Mouse (Mus musculus) Muller cell, postnatal 12 days (primary cell): Measurements from ENCODE around the gene R3hdm2.

Source experiments
- DNase-seq: peaks from one replicate; pipeline ENCODE4 v3.0.0-alpha.2; 2015; ENCODE audit errors: inconsistent ontology term

Gene R3hdm2

GRCm38 (mm10) chr10:127353909-127354895 lies 25.9 kb upstream of the R3hdm2 start, which contains the start of gene Inhbe:
Gene Inhbe, minus strand, starts transcription at chr10:127354411.
- no peak for DNase-seq

- DNase-seq, result no peak
These were observed 24.8 kb upstream of the R3hdm2 start for GRCm38 (mm10) chr10:127355336-127355735.

- DNase-seq, result no peak
These were observed 19.4 kb upstream of the R3hdm2 start for GRCm38 (mm10) chr10:127360714-127361113.

- no peak for DNase-seq
These were observed 13.0 kb upstream of the R3hdm2 start for GRCm38 (mm10) chr10:127367116-127367515.

GRCm38 (mm10) chr10:127368273-127368672 lies 11.9 kb upstream of the R3hdm2 start:
- no peak for DNase-seq

- no peak for DNase-seq
These were observed 10.0 kb upstream of the R3hdm2 start, which contains the start of gene Inhbc for GRCm38 (mm10) chr10:127369834-127370820. Gene Inhbc, minus strand, starts transcription at chr10:127370431.

- DNase-seq, result no peak
These were observed 9.1 kb upstream of the R3hdm2 start for GRCm38 (mm10) chr10:127371023-127371422.

GRCm38 (mm10) chr10:127377700-127378099 lies 2.4 kb upstream of the R3hdm2 start:
- no peak for DNase-seq

GRCm38 (mm10) chr10:127379654-127380053 lies 473 bp upstream of the R3hdm2 start:
- no peak for DNase-seq

- DNase-seq, result peak; percentile 85
These were observed 928 bp downstream of the R3hdm2 start for GRCm38 (mm10) chr10:127380767-127381742.

GRCm38 (mm10) chr10:127381743-127382134 lies 1.6 kb downstream of the R3hdm2 start:
- no peak for DNase-seq

GRCm38 (mm10) chr10:127391774-127392173 lies 11.6 kb downstream of the R3hdm2 start:
- DNase-seq, result no peak

GRCm38 (mm10) chr10:127404701-127405100 lies 24.6 kb downstream of the R3hdm2 start:
- no peak for DNase-seq

GRCm38 (mm10) chr10:127407391-127407790 lies 27.3 kb downstream of the R3hdm2 start:
- DNase-seq, result no peak

GRCm38 (mm10) chr10:127412101-127412500 lies 32.0 kb downstream of the R3hdm2 start:
- no peak for DNase-seq

GRCm38 (mm10) chr10:127412776-127413175 lies 32.6 kb downstream of the R3hdm2 start:
- no peak for DNase-seq

GRCm38 (mm10) chr10:127413585-127413984 lies 33.5 kb downstream of the R3hdm2 start:
- DNase-seq, result no peak

GRCm38 (mm10) chr10:127414141-127414540 lies 34.0 kb downstream of the R3hdm2 start:
- no peak for DNase-seq

GRCm38 (mm10) chr10:127420131-127420530 lies 40.0 kb downstream of the R3hdm2 start:
- DNase-seq, result no peak

GRCm38 (mm10) chr10:127420676-127421353 lies 40.7 kb downstream of the R3hdm2 start:
- peak; percentile 69 for DNase-seq
